Mouse (Mus musculus): ENCODE results near the gene Hist1h4k.

Hist1h4k gene

DNA sequence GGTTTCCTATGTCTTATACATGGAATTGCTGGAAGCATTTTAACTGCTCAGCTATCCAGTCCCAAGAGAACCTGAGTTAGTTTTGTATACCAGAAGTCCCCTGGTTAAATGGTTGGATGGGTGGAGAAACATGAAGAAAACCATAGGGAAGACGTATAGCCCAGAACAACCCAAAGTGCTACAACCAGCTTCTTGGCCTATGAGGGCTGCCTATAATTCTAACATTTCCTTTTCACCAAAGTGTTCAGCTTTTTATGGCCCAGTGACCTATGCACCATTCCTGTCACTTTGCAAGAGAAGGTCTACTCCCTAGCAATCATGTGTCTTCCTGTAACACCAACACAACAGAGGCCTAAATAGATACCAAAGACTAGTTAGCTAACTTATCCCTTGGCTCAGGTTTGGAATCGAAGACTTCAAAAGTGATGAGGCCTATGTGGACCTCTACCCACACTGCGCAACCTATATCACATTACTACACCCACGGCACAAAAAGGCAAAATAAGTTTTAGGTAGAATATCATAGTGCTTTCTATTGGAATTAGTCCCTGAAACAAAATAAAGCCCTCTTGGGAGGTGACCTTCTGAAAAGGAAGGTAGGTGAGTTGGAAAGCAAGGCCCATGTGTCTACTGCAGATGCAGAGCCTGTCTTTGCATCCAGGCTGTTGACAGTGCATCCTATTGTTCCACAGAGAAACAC lies 31.8 kb downstream of the Hist1h4k start:
- DNase-seq (ENCODE audit: extremely low spot score), result peak; percentile 76

DNA sequence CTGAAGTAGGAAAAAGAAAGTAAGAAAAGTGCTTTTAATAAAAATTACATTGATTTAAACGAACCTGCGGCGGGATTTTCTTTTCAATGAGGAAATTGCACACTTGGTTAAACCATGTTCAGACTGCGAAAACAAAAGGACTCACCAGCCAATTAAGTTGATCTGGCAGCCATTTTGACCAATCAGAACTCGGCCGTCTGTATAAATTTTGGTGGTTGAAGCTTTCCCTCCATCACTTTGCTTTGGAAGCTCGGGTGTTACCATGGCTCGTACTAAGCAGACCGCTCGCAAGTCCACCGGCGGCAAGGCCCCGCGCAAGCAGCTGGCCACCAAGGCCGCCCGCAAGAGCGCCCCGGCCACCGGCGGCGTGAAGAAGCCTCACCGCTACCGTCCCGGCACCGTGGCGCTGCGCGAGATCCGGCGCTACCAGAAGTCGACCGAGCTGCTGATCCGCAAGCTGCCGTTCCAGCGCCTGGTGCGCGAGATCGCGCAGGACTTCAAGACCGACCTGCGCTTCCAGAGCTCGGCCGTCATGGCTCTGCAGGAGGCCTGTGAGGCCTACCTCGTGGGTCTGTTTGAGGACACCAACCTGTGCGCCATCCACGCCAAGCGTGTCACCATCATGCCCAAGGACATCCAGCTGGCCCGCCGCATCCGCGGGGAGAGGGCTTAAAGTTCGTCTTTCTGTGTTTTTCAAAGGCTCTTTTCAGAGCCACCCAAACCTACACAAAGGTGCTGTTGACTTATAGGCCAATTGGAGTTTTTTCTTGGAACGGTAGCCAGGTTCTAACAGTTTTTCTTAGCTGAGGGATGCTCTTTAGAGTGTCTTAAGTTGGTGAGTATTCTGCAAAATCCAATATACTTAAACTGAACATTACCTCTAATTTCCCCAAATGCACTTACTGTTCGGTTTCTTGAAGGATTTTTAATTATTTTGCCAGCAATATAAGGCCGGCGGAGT lies 32.6 kb downstream of the Hist1h4k start, which contains the start of gene Hist1h3h:
Gene Hist1h3h (plus strand): TSS at position 263 of the 961 bp plus-strand sequence.
- DNase-seq (ENCODE audit: extremely low spot score), result peak; percentile 95

DNA sequence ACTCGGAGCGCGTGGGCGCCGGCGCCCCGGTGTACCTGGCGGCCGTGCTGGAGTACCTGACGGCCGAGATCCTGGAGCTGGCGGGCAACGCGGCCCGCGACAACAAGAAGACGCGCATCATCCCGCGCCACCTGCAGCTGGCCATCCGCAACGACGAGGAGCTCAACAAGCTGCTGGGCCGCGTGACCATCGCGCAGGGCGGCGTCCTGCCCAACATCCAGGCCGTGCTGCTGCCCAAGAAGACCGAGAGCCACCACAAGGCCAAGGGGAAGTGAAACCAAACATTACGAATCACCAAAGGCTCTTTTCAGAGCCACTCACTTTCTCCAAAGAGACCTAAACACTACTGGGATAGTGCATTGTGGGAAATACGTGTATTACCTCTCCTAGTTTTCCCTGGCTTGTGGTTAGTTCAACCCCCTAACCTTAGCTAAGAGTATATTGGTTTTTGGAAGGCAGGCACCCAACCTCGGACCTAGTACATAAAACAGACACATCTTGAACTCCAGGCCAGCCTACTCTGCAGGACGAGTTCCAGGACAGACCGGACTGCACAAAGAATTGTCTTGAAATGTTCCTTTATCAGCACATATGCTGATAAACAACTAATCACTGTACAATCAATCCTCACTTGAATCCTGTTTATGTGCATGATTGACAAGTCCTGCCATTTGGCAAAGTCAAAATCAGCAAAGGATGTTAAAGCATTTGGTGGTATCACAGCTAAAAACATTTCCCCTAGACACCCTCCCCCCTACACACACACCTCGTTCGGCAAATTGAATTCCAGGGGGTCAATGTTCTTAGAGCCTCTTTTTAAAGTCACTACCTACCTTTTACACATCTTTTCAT lies 33.5 kb downstream of the Hist1h4k start:
- peak; percentile 83 for DNase-seq (ENCODE audit: extremely low spot score)

DNA sequence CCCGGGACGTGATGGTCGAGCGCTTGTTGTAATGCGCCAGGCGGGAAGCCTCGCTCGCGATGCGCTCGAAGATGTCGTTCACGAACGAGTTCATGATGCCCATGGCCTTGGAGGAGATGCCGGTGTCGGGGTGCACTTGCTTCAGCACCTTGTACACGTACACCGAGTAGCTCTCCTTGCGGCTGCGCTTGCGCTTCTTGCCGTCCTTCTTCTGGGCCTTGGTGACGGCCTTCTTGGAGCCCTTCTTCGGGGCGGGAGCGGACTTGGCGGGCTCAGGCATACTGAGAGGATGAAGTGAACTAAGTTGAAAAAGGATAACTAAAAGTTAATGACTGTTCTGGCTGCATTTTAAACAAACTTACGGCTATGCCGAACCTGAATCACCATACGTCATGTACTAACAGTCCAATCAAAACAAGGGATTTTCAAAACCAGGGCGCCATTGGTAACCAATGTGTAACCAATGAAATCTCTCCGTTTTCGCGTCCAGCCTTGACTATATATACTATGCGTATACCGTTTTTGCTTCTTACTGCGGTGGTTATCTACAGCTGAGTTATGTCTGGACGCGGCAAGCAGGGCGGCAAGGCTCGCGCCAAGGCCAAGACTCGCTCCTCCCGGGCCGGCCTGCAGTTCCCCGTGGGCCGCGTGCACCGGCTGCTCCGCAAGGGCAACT lies 34.3 kb downstream of the Hist1h4k start, which contains the start of the genes Hist1h2bl and Hist1h2ai:
Gene Hist1h2bl (minus strand): TSS at position 280 of the 676 bp plus-strand sequence.
Gene Hist1h2ai (plus strand): TSS at position 559 of the 676 bp plus-strand sequence.
- peak; percentile 95 for DNase-seq (ENCODE audit: extremely low spot score)

DNA sequence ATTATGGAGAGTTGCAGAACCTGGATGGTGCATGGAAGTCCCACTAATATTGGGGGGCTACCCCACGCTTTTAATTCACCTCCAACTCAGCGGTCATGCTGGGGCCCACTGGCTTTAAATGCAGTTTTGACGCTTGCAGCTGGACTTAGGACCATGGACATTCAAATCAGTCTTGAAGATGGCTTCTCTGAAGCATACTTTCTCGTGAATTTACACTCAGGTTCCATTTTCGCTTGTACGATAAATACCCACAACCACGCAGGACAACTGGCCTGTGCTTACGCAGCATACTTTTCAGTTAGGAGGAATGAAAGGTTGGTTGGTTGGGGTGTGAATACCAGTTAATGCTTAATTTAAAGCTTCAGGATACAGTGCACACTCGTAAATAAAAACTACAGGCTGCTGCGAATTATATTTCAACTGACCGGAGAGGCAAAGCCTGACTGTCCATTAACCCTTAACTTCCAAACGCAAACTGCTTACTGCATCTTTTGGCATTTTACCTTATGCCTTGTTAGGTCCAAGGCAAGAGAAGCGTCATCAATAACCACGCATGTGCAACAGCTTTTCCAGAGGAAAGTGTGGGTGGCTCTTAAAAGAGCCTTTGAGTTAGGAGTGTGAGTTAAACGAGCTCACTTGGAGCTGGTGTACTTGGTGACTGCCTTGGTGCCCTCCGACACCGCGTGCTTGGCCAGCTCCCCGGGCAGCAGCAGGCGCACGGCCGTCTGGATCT lies 35.0 kb downstream of the Hist1h4k start:
- DNase-seq (ENCODE audit: extremely low spot score), result peak; percentile 70

DNA sequence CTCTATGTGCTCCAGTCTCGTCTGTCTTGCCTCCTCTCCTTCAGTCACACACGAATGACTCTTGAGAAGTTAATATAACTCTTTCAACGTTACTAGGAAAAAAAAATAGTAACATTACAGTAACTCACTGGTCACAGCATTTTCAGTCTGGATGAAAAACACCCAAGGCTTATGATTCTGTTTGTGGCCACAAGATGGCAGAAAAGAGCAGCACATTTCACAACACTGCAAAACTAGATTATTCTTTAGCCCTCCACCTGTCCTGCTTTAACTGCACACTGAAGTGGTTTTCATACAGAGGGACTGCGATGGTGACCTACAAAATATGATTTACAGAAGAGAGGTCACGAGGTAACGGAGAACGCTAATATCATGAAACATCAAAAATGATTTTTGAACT lies 35.6 kb downstream of the Hist1h4k start:
- DNase-seq (ENCODE audit: extremely low spot score), result no peak

DNA sequence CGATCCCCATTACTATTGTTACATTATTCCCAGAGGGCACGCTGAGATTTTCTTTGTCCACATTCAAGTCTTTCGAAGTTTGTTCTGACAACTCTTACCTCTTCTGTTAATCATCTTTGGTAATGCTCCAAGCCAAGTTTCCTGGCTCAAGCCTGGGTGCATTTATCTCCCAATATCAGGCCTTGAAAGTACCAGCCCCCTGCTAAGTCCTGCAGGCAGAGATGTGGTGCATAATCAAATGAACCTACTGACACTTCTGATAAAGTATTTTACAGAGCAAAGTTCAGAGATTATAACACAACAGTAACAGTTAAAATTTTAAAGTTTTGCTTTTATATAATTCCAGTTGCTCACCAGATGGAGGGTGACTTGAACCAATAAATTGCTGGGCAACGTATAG lies 38.6 kb downstream of the Hist1h4k start:
- DNase-seq (ENCODE audit: extremely low spot score), result no peak

DNA sequence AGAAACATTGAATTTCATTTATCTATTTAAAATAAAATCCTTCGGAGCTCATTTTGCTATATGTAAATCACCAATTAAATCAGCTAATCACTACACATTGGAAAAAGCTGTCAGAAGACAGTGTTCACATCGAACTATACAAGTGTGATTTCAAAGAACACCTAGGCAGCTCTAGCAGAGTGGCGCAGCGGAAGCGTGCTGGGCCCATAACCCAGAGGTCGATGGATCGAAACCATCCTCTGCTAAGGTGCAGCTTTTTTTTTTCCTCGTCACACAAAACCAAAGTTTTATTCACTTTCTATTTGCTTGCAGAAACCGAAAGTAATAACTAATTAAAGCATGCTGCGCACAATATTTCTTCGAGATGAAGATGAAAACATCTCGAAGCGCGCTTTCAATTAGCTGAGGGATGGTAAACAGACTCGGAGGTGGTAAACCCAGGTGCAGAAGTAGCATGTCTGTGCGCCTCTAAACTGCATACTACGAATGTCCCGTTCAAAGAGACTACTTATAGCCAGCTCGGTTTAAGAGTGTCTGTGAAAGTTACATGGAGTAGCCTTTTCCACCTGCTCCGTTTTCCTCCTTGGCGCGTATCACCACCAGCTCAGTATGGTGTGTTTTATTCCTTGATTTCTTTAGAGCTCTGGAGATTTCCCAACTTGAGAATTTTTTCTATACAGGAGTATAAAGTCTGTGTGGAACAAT lies 39.3 kb downstream of the Hist1h4k start:
- peak; percentile 83 for DNase-seq (ENCODE audit: extremely low spot score)

DNA sequence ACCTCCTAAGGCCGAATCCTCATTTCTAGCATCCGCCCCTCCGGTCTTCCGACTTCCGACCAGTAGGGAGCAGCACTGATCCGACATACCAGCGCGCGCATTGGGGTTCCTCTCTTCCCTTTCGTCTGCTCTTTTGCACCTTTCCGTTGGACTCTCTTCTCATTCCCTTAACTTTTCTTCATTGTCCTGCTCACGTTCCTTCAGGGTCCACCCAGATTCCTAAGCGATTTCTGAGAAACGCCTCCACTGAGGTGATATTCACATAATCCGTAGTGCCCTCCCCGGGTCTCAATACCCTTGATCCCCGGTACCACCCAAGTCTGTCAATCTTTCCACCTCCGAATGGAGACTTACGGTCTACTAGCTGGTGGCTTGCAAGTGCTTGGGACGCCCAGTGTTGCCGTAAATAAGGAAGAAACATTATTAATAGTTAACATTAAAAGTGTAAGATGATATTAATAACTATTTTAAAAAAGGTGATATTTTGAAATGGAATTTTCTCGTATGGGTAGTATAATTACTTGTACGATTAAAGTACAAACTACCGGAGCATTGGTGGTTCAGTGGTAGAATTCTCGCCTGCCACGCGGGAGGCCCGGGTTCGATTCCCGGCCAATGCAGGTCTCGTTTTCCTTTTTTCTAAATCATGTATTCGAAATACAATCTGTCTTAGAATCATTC lies 40.1 kb downstream of the Hist1h4k start:
- peak; percentile 91 for DNase-seq (ENCODE audit: extremely low spot score)

DNA sequence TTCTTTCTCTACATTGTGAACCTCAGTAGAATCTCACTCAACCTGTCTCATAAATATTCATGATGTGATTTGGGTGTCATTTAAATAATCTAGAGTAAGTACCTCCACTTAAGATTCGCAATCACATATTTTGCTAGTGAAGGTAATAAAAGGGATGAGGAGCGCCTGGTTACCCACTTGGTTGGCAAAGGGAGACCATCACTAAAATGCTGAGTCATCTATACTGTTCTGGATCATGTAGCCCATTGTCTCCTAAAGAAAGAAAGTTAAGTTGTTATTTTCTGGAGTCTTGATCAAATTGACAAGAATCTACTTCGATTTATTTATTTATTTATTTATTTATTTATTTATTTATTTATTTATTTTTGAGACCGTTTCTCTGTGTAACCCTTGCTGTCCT lies 43.6 kb downstream of the Hist1h4k start:
- DNase-seq (ENCODE audit: extremely low spot score), result no peak
